Mouse (Mus musculus) left cerebral cortex, postnatal 25 days (tissue): ENCODE results near the gene Nsun3. TPM values are rescaled to one million over a fixed set of nuclear protein-coding genes. Genes with fewer than 3 reads are reported as not detected.
A peak's percentile ranks its signal among the peaks of the same experiment; 100 is the strongest.

Experiments used
- DNase-seq, 2 experiments: peaks; one replicate each; pipeline ENCODE4 v3.0.0; 2022; ENCODE audit warnings: low spot score in 2 of 2, mixed read lengths in 1 of 2
- intact Hi-C: fragments of 180-260 bp; cut with DNase I; formaldehyde crosslinking; loops from one replicate; pipeline ENCODE4 v1.15.1; 2025
- total RNA-seq, 2 experiments: library from RNA; stranded (reverse); gene quantifications; 2 replicates each; pipeline ENCODE4 v1.2.3; 2021

The Nsun3 gene
- 1 to 10 TPM; 7.5 to 7.6 TPM for total RNA-seq

- DNase-seq: peak; percentile 94 to 97
- intact Hi-C loops: loop anchor here (2.0 kb wide), 1 partner anchor 40 kb away; no protein-coding TSS in a partner anchor
Measured at GRCm38 (mm10) chr16:62786621-62787331, at the start of gene Nsun3. Gene Nsun3 (minus strand): TSS chr16:62786818.

GRCm38 (mm10) chr16:62834016-62834735 is 47.6 kb upstream of the Nsun3 start:
- intact Hi-C loops: no loop called here
- DNase-seq: no peak

- intact Hi-C loops: no loop called here
- DNase-seq: no peak
Measured at GRCm38 (mm10) chr16:62832481-62832880, 45.9 kb upstream of the Nsun3 start.

DNA sequence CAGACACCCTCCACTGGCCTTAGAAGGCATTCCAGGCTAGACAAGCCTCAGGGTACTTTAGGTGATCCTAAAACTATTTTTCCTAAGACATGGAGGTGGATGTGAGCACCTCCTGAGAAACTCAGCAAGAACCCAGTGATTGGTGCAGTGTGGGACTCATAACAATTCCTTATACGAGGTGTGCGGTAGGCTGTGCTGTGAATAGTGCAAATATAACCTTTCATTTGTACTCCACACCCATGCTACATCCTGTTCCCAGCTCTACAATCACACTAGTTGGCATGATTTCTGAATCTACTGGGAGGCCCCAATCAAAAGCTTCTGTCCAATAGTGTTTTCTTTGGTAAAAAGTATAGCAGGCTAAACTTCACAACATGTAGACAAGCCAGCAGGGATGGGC is 45.4 kb upstream of the Nsun3 start:
- no peak for DNase-seq
- intact Hi-C loops: no loop called here

GRCm38 (mm10) chr16:62826156-62827001 is 39.8 kb upstream of the Nsun3 start:
- intact Hi-C loops: loop anchor here (2.0 kb wide), 1 partner anchor 40 kb away; the partner anchor contains the start of gene Nsun3
- peak in 1 of 2 experiments; percentile 37 for DNase-seq

GRCm38 (mm10) chr16:62822472-62822871 is 35.9 kb upstream of the Nsun3 start:
- peak in 1 of 2 experiments; percentile 52 for DNase-seq
- intact Hi-C loops: no loop called here

GRCm38 (mm10) chr16:62814491-62814890 is 27.9 kb upstream of the Nsun3 start, which contains the start of gene Stx19:
Gene Stx19 (plus strand): TSS chr16:62814676.
- intact Hi-C loops: no loop called here
- DNase-seq: no peak

GRCm38 (mm10) chr16:62813790-62814189 is 27.2 kb upstream of the Nsun3 start:
- intact Hi-C loops: no loop called here
- DNase-seq: no peak

GRCm38 (mm10) chr16:62810855-62811254 is 24.2 kb upstream of the Nsun3 start:
- intact Hi-C loops: no loop called here
- DNase-seq: no peak

DNA sequence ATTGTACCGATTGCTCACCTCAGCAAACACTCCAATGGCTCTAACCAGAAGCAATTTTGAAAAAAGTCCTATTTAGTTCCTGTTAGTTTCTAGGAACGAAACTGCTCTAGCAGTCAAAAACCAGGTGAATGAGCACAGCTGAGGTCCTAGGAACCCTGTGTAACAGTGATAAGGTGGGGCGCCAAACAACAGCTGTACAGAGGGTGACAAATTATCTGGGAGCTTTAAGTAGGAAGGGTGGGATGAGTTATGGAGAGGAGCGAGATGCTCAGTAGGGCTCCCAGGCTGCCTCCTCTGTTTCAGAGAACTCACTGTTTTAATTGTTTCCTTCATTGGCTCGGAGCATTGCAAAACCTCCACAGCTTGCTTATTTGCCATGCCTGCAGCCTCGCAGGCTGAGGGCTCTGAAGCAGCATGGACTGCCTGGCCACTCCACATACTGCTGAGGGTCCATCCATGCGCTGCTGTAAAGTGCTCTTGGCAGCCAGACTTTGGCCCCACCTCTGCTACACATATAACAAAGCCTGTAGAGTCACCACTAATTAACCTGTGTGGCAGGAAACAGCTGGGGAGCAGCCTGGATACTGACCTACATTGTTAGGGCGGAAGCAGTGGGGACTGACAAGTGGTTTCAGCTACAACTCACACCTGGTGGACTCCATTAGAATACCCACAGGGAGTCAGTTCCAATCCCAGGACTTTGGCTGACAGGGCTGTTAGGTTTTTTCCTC is 20.8 kb upstream of the Nsun3 start:
- intact Hi-C loops: no loop called here
- no peak for DNase-seq

DNA sequence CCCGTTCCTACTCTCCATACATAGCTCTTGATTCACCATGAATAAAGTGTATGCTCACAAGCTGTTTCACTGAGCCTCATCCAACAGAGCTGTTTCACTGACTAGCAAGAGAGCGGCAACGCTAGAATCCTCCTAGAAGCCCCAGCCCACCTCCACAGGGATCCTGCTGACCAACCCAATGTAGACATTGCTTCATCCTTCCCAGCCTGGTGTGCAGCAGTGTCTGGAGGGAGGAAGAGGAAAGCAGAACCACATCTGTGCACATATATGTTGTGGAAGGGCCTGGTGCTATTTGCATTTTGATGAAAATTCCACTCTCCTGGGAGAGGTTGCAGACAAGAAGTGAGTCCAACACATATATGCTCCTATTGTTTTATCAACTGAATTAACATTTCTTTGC is 18.0 kb upstream of the Nsun3 start:
- intact Hi-C loops: no loop called here
- no peak for DNase-seq

DNA sequence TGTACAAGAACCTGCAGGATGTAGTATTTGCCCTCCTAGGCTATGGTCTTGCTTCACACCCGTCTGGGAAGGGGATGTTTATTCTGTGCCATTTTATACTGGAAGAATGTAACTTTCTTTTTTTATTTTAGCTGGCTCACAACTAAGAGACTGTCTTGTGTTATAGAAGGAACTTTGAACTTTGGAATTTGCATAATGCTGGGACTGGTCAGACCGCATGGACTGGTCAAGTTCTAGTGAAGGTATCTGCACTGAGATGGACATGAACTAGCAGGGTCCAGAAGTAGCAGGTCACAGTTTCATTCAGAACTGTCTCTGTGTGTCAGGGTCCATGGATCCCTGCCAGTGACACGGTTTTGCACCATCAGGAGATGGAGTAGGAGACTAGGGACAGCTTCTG is 13.2 kb upstream of the Nsun3 start:
- intact Hi-C loops: no loop called here
- DNase-seq: no peak

GRCm38 (mm10) chr16:62799426-62799825 is 12.8 kb upstream of the Nsun3 start:
- intact Hi-C loops: no loop called here
- no peak for DNase-seq

GRCm38 (mm10) chr16:62798808-62799207 is 12.2 kb upstream of the Nsun3 start:
- no peak for DNase-seq
- intact Hi-C loops: no loop called here

- no peak for DNase-seq
- intact Hi-C loops: no loop called here
Measured at GRCm38 (mm10) chr16:62796608-62797007, 10.0 kb upstream of the Nsun3 start.

DNA sequence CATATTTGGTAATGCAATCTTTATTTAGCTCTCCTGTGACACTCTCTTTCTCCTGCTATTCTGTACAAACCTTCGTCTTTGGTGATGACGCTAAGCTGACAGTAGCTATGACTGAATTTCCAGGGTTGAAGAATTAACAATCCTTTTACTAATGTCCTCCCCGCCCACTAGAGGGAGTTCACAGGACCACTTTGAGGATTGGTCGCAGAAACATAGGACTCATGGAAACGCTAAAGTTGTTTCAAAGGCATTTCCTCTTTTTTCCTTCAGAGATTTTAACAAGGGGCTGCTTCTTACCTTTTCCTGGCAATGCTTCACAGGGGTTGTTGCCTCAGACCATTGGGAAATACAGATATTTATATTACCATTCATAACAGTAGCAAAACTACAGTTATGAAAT is 4.4 kb downstream of the Nsun3 start:
- intact Hi-C loops: no loop called here
- no peak for DNase-seq

DNA sequence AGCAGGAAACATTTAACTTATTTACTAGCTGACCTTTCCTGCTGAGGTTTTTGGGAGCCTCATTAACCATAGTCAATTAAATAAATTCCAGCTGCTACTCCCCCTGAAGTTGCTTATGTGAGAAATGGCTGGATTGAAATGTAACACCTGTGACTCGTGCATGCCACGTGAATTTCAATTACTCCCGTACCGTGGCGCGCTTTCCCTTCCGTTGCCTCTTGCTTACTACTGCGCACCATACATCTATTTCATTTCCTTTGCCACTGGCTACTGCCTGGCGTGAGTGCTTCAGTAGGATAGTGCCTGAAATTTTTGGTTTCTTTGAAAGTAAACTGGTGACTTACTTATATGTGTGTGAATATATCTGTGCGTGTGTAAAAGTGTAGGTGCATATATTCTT is 8.3 kb downstream of the Nsun3 start:
- intact Hi-C loops: no loop called here
- no peak for DNase-seq

DNA sequence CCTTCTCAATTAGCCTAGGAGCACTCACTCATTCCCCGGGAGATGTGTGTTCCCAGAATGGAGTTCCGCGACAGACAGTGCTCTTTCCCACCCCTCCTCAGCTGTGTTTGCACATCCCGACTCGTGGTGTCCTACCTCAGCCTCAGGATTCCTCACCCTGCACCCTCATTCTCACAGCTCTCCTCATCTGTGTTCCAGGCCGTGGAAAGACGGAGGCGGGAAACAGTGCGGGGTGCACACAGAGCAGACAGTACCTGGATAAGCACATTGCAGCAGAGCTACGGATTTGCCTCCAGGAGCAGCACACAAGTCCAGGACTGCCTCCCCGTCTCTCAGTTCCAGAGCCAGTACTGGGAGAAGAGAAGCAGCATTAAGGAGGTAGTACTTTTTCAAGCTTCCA is 10.6 kb downstream of the Nsun3 start:
- intact Hi-C loops: no loop called here
- DNase-seq: peak in 1 of 2 experiments; percentile 7

DNA sequence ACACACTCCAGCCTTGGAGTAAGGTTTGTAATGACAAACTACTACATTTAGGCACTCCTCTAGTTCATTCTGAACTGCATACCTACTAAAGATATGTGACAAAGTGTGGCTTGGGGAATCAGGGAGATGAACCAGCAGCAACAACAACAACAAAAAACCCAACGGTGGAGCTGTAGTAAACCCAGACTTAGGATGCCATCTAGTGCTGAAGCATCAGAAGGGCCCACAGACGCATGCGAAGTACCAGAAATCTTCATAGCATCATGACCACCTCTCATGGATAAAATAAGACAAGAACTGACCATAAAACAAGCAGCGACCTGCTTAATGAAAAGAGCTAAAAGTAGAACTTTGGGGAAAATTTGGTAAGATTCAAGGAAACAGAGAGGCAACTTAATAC is 13.2 kb downstream of the Nsun3 start:
- DNase-seq: peak in 1 of 2 experiments; percentile 33
- intact Hi-C loops: loop anchor here (2.0 kb wide), 1 partner anchor 267 kb away; no protein-coding TSS in a partner anchor
